Mouse (Mus musculus) erythroblast, embryonic 14.5 days (primary cell): Measurements from ENCODE around the gene Capn2.

ENCODE experiments used
- GATA1 ChIP-seq: IDR thresholded peaks from 2 replicates; pipeline ENCODE4 v1.6.1; 2012; ENCODE audit warnings: low read length, inconsistent platforms, mixed read lengths
- TAL1 ChIP-seq: IDR thresholded peaks from 3 replicates; pipeline ENCODE4 v1.6.1; 2012; ENCODE audit warnings: low read length, inconsistent platforms, mixed read lengths

GRCm38 (mm10) chr1:182497736-182498135, 19.7 kb downstream of the Capn2 start:
- TF ChIP-seq TAL1 (no peak), GATA1 (no peak)
